Mouse (Mus musculus): ENCODE measurements at regions not wholly inside any gene's neighbourhood (a gene's known extent, or its start where the extent isn't known, plus 50 kb on each side); places are given as distances from the start of the nearest gene placed in this dataset.

- no peaks in the 10 kb centered on the region for H3K4me1 ChIP-seq (ENCODE audit: control insufficient read depth in 1 of 2, insufficient read depth in 2 of 2, low read length in 2 of 2)
- no peak overlapping the region for H3K27ac ChIP-seq (ENCODE audit: control insufficient read depth, low read depth, low read length)
- DNase-seq (ENCODE audit: low read depth, low spot score), result no peak
- no peak overlapping the region for H3K4me3 ChIP-seq (ENCODE audit: control insufficient read depth in 1 of 2, insufficient read depth in 1 of 2, low read depth in 2 of 2, low read length in 2 of 2)
- H3K9ac ChIP-seq (ENCODE audit: control insufficient read depth, low read depth, low read length, poor library complexity, severe bottlenecking), result no peak overlapping the region
- H3K27me3 ChIP-seq (ENCODE audit: control insufficient read depth in 1 of 2, insufficient read depth in 2 of 2, low read length in 2 of 2), result no peaks in the 10 kb centered on the region
- H3K79me2 ChIP-seq (ENCODE audit: control insufficient read depth, insufficient read depth, low read length, poor library complexity), result no peaks in the 10 kb centered on the region
- no peaks in the 10 kb centered on the region for H3K9me3 ChIP-seq (replicated peaks; ENCODE audit: insufficient read depth, low read length)
- TF ChIP-seq NRF1 (IDR thresholded peaks at IDR 0.05; ENCODE audit: insufficient read depth, low read depth, low read length, poor library complexity, severe bottlenecking) (no peak), USF2 (IDR thresholded peaks at IDR 0.05; ENCODE audit: borderline replicate concordance in 1 of 2, insufficient read depth in 1 of 2, low read depth in 1 of 2, low read length in 2 of 2) (no peak), TCF12 (IDR thresholded peaks at IDR 0.05; ENCODE audit: low read depth, low read length) (no peak), E2F4 (IDR thresholded peaks at IDR 0.05; ENCODE audit: borderline replicate concordance, low read depth, low read length) (no peak), ZKSCAN1 (IDR thresholded peaks at IDR 0.05; ENCODE audit: low read depth, low read length) (no peak), MXI1 (IDR thresholded peaks at IDR 0.05; ENCODE audit: low read depth, low read length) (no peak), POLR2A (IDR thresholded peaks at IDR 0.05; ENCODE audit: control insufficient read depth in 1 of 2, insufficient read depth in 1 of 2, low read depth in 1 of 2, low read length in 2 of 2, poor library complexity in 1 of 2) (no peak), ELF1 (IDR thresholded peaks at IDR 0.05; ENCODE audit: low read depth, low read length) (no peak), TAL1 (IDR thresholded peaks at IDR 0.05; ENCODE audit: low read length) (no peak), USF1 (IDR thresholded peaks at IDR 0.05; ENCODE audit: low read depth, low read length) (no peak), MAZ (IDR thresholded peaks at IDR 0.05; ENCODE audit: low read depth, low read length) (no peak), CHD1 (IDR thresholded peaks at IDR 0.05; ENCODE audit: low read depth, low read length) (no peak), ZMIZ1 (IDR thresholded peaks at IDR 0.05; ENCODE audit: low read depth, low read length) (no peak), CTCF (IDR thresholded peaks at IDR 0.05 in 2 of 3, conservative IDR thresholded peaks at IDR 0.05 in 1 of 3; ENCODE audit: control insufficient read depth in 1 of 3, insufficient read depth in 1 of 3, low read depth in 2 of 3, low read length in 3 of 3, poor library complexity in 1 of 3, severe bottlenecking in 1 of 3) (no peak), JUND (IDR thresholded peaks at IDR 0.05; ENCODE audit: low read depth, low read length) (no peak), MAX (IDR thresholded peaks at IDR 0.05; ENCODE audit: low read length) (no peak), ZC3H11A (IDR thresholded peaks at IDR 0.05; ENCODE audit: low read depth, low read length) (no peak)
- no peaks in the 10 kb centered on the region for H3K36me3 ChIP-seq (ENCODE audit: control insufficient read depth in 1 of 2, insufficient read depth in 2 of 2, low read length in 2 of 2)
These were observed 253.1 kb upstream of the Pbx1 start for GRCm38 (mm10) chr1:168685147-168685546.

GRCm38 (mm10) chr1:168681685-168682491 is 249.8 kb upstream of the Pbx1 start:
- Histone ChIP-seq H3K4me3 (ENCODE audit: control insufficient read depth in 1 of 2, insufficient read depth in 1 of 2, low read depth in 2 of 2, low read length in 2 of 2) (no peak overlapping the region), H3K79me2 (ENCODE audit: control insufficient read depth, insufficient read depth, low read length, poor library complexity) (no peaks in the 10 kb centered on the region), H3K27me3 (ENCODE audit: control insufficient read depth in 1 of 2, insufficient read depth in 2 of 2, low read length in 2 of 2) (no peaks in the 10 kb centered on the region), H3K9ac (ENCODE audit: control insufficient read depth, low read depth, low read length, poor library complexity, severe bottlenecking) (no peak overlapping the region), H3K27ac (ENCODE audit: control insufficient read depth, low read depth, low read length) (no peak overlapping the region), H3K36me3 (ENCODE audit: control insufficient read depth in 1 of 2, insufficient read depth in 2 of 2, low read length in 2 of 2) (no peaks in the 10 kb centered on the region), H3K9me3 (replicated peaks; ENCODE audit: insufficient read depth, low read length) (no peaks in the 10 kb centered on the region), H3K4me1 (ENCODE audit: control insufficient read depth in 1 of 2, insufficient read depth in 2 of 2, low read length in 2 of 2) (no peaks in the 10 kb centered on the region)
- DNase-seq (ENCODE audit: low read depth, low spot score), result no peak
- TF ChIP-seq GABPA (IDR thresholded peaks at IDR 0.05; ENCODE audit: low read depth, low read length), result no peak
- TF ChIP-seq TCF12 (IDR thresholded peaks at IDR 0.05; ENCODE audit: low read depth, low read length), result no peak
- no peak for TF ChIP-seq NRF1 (IDR thresholded peaks at IDR 0.05; ENCODE audit: insufficient read depth, low read depth, low read length, poor library complexity, severe bottlenecking)
- no peak for TF ChIP-seq E2F4 (IDR thresholded peaks at IDR 0.05; ENCODE audit: borderline replicate concordance, low read depth, low read length)
- TF ChIP-seq POLR2AphosphoS5 (IDR thresholded peaks at IDR 0.05; ENCODE audit: borderline replicate concordance, low read depth, low read length), result no peak
- no peak for TF ChIP-seq MAFK (IDR thresholded peaks at IDR 0.05; ENCODE audit: borderline replicate concordance, low read depth, low read length)
- no peak for TF ChIP-seq SMC3 (IDR thresholded peaks at IDR 0.05; ENCODE audit: low read depth, low read length)
- TF ChIP-seq POLR2AphosphoS2 (IDR thresholded peaks at IDR 0.05; ENCODE audit: low read length), result no peak
- no peak for TF ChIP-seq MXI1 (IDR thresholded peaks at IDR 0.05; ENCODE audit: low read depth, low read length)
- no peak for TF ChIP-seq SIN3A (IDR thresholded peaks at IDR 0.05; ENCODE audit: low read length)
- TF ChIP-seq JUND (IDR thresholded peaks at IDR 0.05; ENCODE audit: low read depth, low read length), result no peak
- no peak for TF ChIP-seq MAX (IDR thresholded peaks at IDR 0.05; ENCODE audit: low read length)
- no peak for TF ChIP-seq POLR2A (IDR thresholded peaks at IDR 0.05; ENCODE audit: control insufficient read depth in 1 of 2, insufficient read depth in 1 of 2, low read depth in 1 of 2, low read length in 2 of 2, poor library complexity in 1 of 2)
- no peak for TF ChIP-seq ZC3H11A (IDR thresholded peaks at IDR 0.05; ENCODE audit: low read depth, low read length)
- no peak for TF ChIP-seq CHD2 (IDR thresholded peaks at IDR 0.05; ENCODE audit: low read length)
- no peak for TF ChIP-seq KAT2A (conservative IDR thresholded peaks at IDR 0.05; ENCODE audit: low read depth, low read length)
- no peak for TF ChIP-seq GATA1 (IDR thresholded peaks at IDR 0.05; ENCODE audit: low read depth, low read length)
- TF ChIP-seq TBP (IDR thresholded peaks at IDR 0.05; ENCODE audit: low read depth, low read length), result no peak
- no peak for TF ChIP-seq ELF1 (IDR thresholded peaks at IDR 0.05; ENCODE audit: low read depth, low read length)

Data from MEL (cell line).